1 mouse cellular context compared by ENCODE assay signal in genomic region chr15:96749101-96749500, GRCm38 (mm10).
TF ChIP-seq lines count a peak whose summit lies in the region.

No protein-coding gene starts in this region.

TF ChIP-seq in MEL, 35 proteins besides CTCF, POLR2A, EP300 and RAD21 (continued from another document):
- TF ChIP-seq MYB (IDR thresholded peaks at IDR 0.05; ENCODE audit: low read depth, low read length) (no peak), E2F4 (IDR thresholded peaks at IDR 0.05; ENCODE audit: borderline replicate concordance, low read depth, low read length) (0 out of 2 replicates have a peak, but pooled peaks have one; percentile 35), TAL1 (IDR thresholded peaks at IDR 0.05; ENCODE audit: low read length) (peak; percentile 23; the same call in 1 of the 2 replicates), MAFK (IDR thresholded peaks at IDR 0.05; ENCODE audit: borderline replicate concordance, low read depth, low read length) (no peak), MEF2A (IDR thresholded peaks at IDR 0.05; ENCODE audit: extremely low read depth, insufficient replicate concordance, low read depth, low read length, poor library complexity, severe bottlenecking) (no peak), MYC (IDR thresholded peaks at IDR 0.05; ENCODE audit: low read depth, low read length) (peak; percentile 91)
